Mouse (Mus musculus) gastrocnemius, postnatal 4 days (tissue): ENCODE data around the gene Rhox4a. TPM values are rescaled to one million over a fixed set of nuclear protein-coding genes. Genes with fewer than 3 reads are reported as not detected.
"Not testable (repeated sequence)": the region's sequence is repeated elsewhere in the genome, so short reads cannot be mapped to it uniquely, and the experiment has no call there.

Source experiments
- DNase-seq, 2 experiments: peaks; one replicate each; pipeline ENCODE4 v3.0.0; 2021 to 2022; ENCODE audit warnings: low spot score in 2 of 2, mixed read lengths in 2 of 2
- long read RNA-seq, 2 experiments: library from polyadenylated mRNA; stranded (forward); transcript quantifications; one replicate each; pipeline ENCODE4 v2.0.0; 2021
- total RNA-seq, 2 experiments: library from RNA; stranded (reverse); gene quantifications; 2 replicates each; pipeline ENCODE4 v1.2.3; 2021

Rhox4a gene
- total RNA-seq = not detected
- long read RNA-seq, experiment 1 = 0 reads
- long read RNA-seq, experiment 2 = 0 reads

DNA sequence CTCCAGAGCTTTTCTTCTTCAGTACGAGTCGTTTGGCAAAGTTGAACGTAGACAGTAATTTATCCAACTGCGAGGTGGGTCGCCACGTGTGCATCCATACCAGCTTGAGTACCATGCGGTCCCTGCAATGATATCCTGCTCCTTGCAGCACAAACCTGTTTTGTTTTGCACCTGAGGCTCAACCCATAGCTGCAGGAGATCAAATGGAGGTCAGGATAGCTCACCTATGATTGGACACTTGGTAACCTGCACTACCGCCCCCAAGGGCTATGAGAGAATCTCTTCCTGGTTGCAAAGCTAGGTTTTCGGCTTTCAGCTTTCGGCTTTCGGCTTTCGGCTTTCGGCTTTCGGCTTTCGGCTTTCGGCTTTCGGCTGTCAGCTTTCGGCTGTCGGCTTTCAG, at the start of gene Rhox4a:
TSS of gene Rhox4a (plus strand) at position 301 of the 400 bp plus-strand sequence.
- not testable (repeated sequence) for DNase-seq

DNA sequence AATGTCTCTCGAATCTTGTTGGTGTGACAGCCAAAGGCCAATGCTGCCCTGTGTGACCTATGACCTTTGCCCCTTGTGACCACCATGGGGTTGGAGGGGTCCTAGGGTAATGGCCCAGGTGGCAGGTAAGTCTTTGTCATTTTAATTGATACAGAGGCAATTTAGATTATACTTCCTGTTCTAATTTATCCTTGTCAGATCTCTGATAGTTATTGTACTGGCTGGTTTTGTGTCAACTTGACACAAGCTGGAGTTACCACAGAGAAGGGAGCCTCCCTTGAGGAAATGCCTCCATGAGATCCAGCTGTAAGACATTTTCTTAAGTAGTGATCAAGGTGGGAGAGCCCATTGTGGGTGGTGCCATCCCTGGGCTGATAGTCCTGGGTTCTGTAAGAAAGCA, 43.0 kb upstream of the Rhox4a start, which contains the start of gene Rhox1:
TSS of gene Rhox1 (minus strand) at position 101 of the 400 bp plus-strand sequence.
- DNase-seq = not testable (repeated sequence)

DNA sequence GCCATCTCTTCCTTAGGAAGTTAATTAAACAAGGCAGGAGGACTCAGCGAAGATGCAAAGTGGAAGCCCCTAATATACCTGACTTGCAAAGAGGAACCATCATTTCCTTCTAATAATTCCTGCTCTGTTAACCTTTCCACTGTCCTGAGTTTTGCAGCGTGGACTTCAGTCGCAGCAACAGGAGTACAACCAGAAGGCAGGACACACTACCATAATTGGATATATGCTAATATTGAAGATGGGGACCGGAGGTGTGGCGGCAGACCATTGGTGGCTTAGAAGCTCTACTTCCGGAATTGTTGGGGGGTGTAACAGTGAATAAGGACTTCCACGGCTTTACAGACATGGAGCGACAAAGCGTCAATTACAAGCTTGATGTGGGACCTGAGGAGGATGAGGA, 20.5 kb upstream of the Rhox4a start, which contains the start of gene Rhox2a:
TSS of gene Rhox2a (plus strand) at position 301 of the 400 bp plus-strand sequence.
- not testable (repeated sequence) for DNase-seq

- not testable (repeated sequence) for DNase-seq
These were observed 15.5 kb upstream of the Rhox4a start, which contains the start of gene Rhox3a for GRCm38 (mm10) chrX:37249619-37250018. Rhox3a (plus strand) TSS chrX:37249919.

Other genes starting within 250 kb of the Rhox4a start
- under 1 TPM in 1 of 2 experiments, not detected in 1; 0.34 TPM for gene Sowahd, start 216.5 kb upstream of the Rhox4a start, total RNA-seq
- 100 to 1,000 TPM; 697 to 727 TPM for gene Rpl39, start 179.9 kb upstream of the Rhox4a start, total RNA-seq
- 10 to 100 TPM; 10.9 to 14.7 TPM for gene Upf3b, start 155.0 kb upstream of the Rhox4a start, total RNA-seq
- 10 to 100 TPM; 11.2 to 12.5 TPM for gene Nkap, start 138.5 kb upstream of the Rhox4a start, total RNA-seq
- gene Akap14, start 96.5 kb upstream of the Rhox4a start, total RNA-seq = not detected
- 100 to 1,000 TPM; 270 to 275 TPM for gene Ndufa1, start 74.2 kb upstream of the Rhox4a start, total RNA-seq
- 1 to 10 TPM; 2.5 to 3.6 TPM for gene Rnf113a1, start 74.1 kb upstream of the Rhox4a start, total RNA-seq
- gene Gm9, start 54.3 kb upstream of the Rhox4a start, total RNA-seq = not detected
- not detected for gene Rhox1, start 43.1 kb upstream of the Rhox4a start, total RNA-seq
- gene Rhox2a, start 20.4 kb upstream of the Rhox4a start, total RNA-seq = not detected
- not detected for gene Rhox3a, start 15.4 kb upstream of the Rhox4a start, total RNA-seq
- gene Rhox3a2, start 114.7 kb downstream of the Rhox4a start, total RNA-seq = under 1 TPM in 1 of 2 experiments, not detected in 1; 0.91 TPM
- not detected for gene Rhox4a2, start 125.5 kb downstream of the Rhox4a start, total RNA-seq
- gene Rhox2b, start 146.7 kb downstream of the Rhox4a start, total RNA-seq = not detected
- not detected for gene Rhox4b, start 167.2 kb downstream of the Rhox4a start, total RNA-seq
- not detected for gene Rhox2c, start 188.3 kb downstream of the Rhox4a start, total RNA-seq
- gene Rhox3c, start 193.2 kb downstream of the Rhox4a start, total RNA-seq = under 1 TPM in 1 of 2 experiments, not detected in 1; 0.78 TPM
- not detected for gene Rhox4c, start 215.0 kb downstream of the Rhox4a start, total RNA-seq
- not detected for gene Rhox2d, start 228.1 kb downstream of the Rhox4a start, total RNA-seq
- not detected for gene Rhox4d, start 249.0 kb downstream of the Rhox4a start, total RNA-seq